ENCODE assay signal across 29 mouse cellular contexts in genomic region chr6:95196631-95197030, GRCm38 (mm10).
A peak's percentile ranks its signal among the peaks of the same experiment; 100 is the strongest.
DNase-seq lines count a peak whose midpoint lies in the region; ATAC-seq and TF ChIP-seq lines count a peak whose summit lies in the region.
"Had no signal": no experiment of that assay in that cellular context is flagged by ENCODE, and none has a peak within 500 bp of the region (broad histone marks: within the 10 kb centered on the region; RNA-seq: fewer than 3 reads in every experiment).

No protein-coding gene starts in this region.

- 0 out of 2 replicates have a peak overlapping the region, but pooled peaks have one; percentile 17 for H3K27ac ChIP-seq in hindbrain, embryonic 12.5 days
- no peak overlapping the region for H3K27ac ChIP-seq in hindbrain, embryonic 10.5 days
- 0 out of 2 replicates have a peak overlapping the region, but pooled peaks have one; percentile 2 for H3K27ac ChIP-seq in midbrain, embryonic 14.5 days (replicated peaks; ENCODE audit: low read depth, low read length)
- H3K27ac ChIP-seq in midbrain, postnatal 0 days (ENCODE audit: low read depth, low read length): no peak overlapping the region
- H3K27ac ChIP-seq in neural tube, embryonic 13.5 days (replicated peaks): 0 out of 2 replicates have a peak overlapping the region, but pooled peaks have one; percentile 46
- H3K27ac ChIP-seq in neural tube, embryonic 15.5 days (replicated peaks): no peak overlapping the region
- H3K27ac ChIP-seq: embryonic facial prominence, embryonic 13.5 days; embryonic facial prominence, embryonic 15.5 days; forebrain, embryonic 10.5 days; forebrain, embryonic 12.5 days had no signal

- no peak for DNase-seq in hindbrain, embryonic 10.5 days (ENCODE audit: low spot score)
- DNase-seq in midbrain, embryonic 14.5 days: peak; percentile 56
- DNase-seq in midbrain, postnatal 0 days (ENCODE audit: low spot score): no peak
- no peak for DNase-seq in thymus, postnatal 14 days
- DNase-seq: adrenal gland, adult 8-10 months; adrenal gland, postnatal 14 days; adrenal gland, postnatal 36 days; B cell, adult 2 months; cerebellum, adult 11 months; cerebellum, adult 18-20 months; cerebellum, adult 8-10 months; cerebellum, adult 9-11 months; cerebellum, postnatal 14 days; cerebellum, postnatal 36 days; embryo, embryonic 11 days had no signal

- H3K4me1 ChIP-seq in hindbrain, embryonic 12.5 days: peaks cover 4% of the 10 kb centered on the region; the same call in 1 of the 2 replicates
- no peaks in the 10 kb centered on the region for H3K4me1 ChIP-seq in hindbrain, embryonic 10.5 days (replicated peaks)
- H3K4me1 ChIP-seq in midbrain, embryonic 14.5 days (ENCODE audit: control insufficient read depth, insufficient read depth, low read length): no peaks in the 10 kb centered on the region
- H3K4me1 ChIP-seq in midbrain, postnatal 0 days (ENCODE audit: insufficient read depth, low read length): no peaks in the 10 kb centered on the region
- peaks cover 9% of the 10 kb centered on the region for H3K4me1 ChIP-seq in neural tube, embryonic 13.5 days (replicated peaks)
- H3K4me1 ChIP-seq in neural tube, embryonic 15.5 days: no peaks in the 10 kb centered on the region
- H3K4me1 ChIP-seq: embryonic facial prominence, embryonic 13.5 days; embryonic facial prominence, embryonic 15.5 days; forebrain, embryonic 10.5 days; forebrain, embryonic 12.5 days had no signal

- WGBS in hindbrain, embryonic 12.5 days: 61% methylated on average over 2 of the region's 2 CpGs
- 67% methylated on average over 2 of the region's 2 CpGs for WGBS in hindbrain, embryonic 10.5 days
- 25% methylated on average over 2 of the region's 2 CpGs for WGBS in midbrain, embryonic 14.5 days
- 32% methylated on average over 2 of the region's 2 CpGs for WGBS in midbrain, postnatal 0 days
- WGBS in neural tube, embryonic 13.5 days: 42% methylated on average over 2 of the region's 2 CpGs
- 22% methylated on average over 2 of the region's 2 CpGs for WGBS in neural tube, embryonic 15.5 days

- H3K36me3 ChIP-seq in hindbrain, embryonic 12.5 days: no peaks in the 10 kb centered on the region
- no peaks in the 10 kb centered on the region for H3K36me3 ChIP-seq in hindbrain, embryonic 10.5 days
- H3K36me3 ChIP-seq in midbrain, embryonic 14.5 days (ENCODE audit: control insufficient read depth, insufficient read depth, low read length): no peaks in the 10 kb centered on the region
- no peaks in the 10 kb centered on the region for H3K36me3 ChIP-seq in midbrain, postnatal 0 days (ENCODE audit: insufficient read depth, low read length)
- no peaks in the 10 kb centered on the region for H3K36me3 ChIP-seq in neural tube, embryonic 13.5 days
- H3K36me3 ChIP-seq in neural tube, embryonic 15.5 days: no peaks in the 10 kb centered on the region
- H3K36me3 ChIP-seq: embryonic facial prominence, embryonic 13.5 days; embryonic facial prominence, embryonic 15.5 days; forebrain, embryonic 10.5 days; forebrain, embryonic 12.5 days; G1E had no signal

- H3K4me3 ChIP-seq in hindbrain, embryonic 12.5 days: no peak overlapping the region
- no peak overlapping the region for H3K4me3 ChIP-seq in hindbrain, embryonic 10.5 days
- H3K4me3 ChIP-seq in midbrain, embryonic 14.5 days (replicated peaks; ENCODE audit: low read depth, low read length): no peak overlapping the region
- no peak overlapping the region for H3K4me3 ChIP-seq in midbrain, postnatal 0 days (ENCODE audit: low read depth, low read length)
- H3K4me3 ChIP-seq in neural tube, embryonic 13.5 days: no peak overlapping the region
- no peak overlapping the region for H3K4me3 ChIP-seq in neural tube, embryonic 15.5 days (replicated peaks)
- H3K4me3 ChIP-seq: embryonic facial prominence, embryonic 13.5 days; embryonic facial prominence, embryonic 15.5 days; erythroblast, embryonic 14.5 days; forebrain, embryonic 10.5 days; forebrain, embryonic 12.5 days had no signal

- peak; percentile 58; the same call in 1 of the 2 replicates for ATAC-seq in hindbrain, embryonic 12.5 days (ENCODE audit: low FRiP score)
- ATAC-seq in midbrain, embryonic 14.5 days (ENCODE audit: low FRiP score, low TSS enrichment): no peak
- ATAC-seq in midbrain, postnatal 0 days (ENCODE audit: low FRiP score): no peak
- ATAC-seq in neural tube, embryonic 13.5 days (ENCODE audit: low read depth): peak; percentile 27; the same call in 1 of the 2 replicates
- ATAC-seq in neural tube, embryonic 15.5 days (ENCODE audit: low FRiP score): no peak
- ATAC-seq: activated CD4-positive, CD25-positive, alpha-beta regulatory T cell, adult 4 months; CD4-positive, CD25-positive, alpha-beta regulatory T cell, adult 4 months; forebrain, embryonic 14.5 days; Patski had no signal

- no peak overlapping the region for H3K9ac ChIP-seq in hindbrain, embryonic 12.5 days
- H3K9ac ChIP-seq in midbrain, embryonic 14.5 days (replicated peaks; ENCODE audit: low read length): no peak overlapping the region
- H3K9ac ChIP-seq in midbrain, postnatal 0 days (replicated peaks; ENCODE audit: low read length, poor library complexity, severe bottlenecking): no peak overlapping the region
- no peak overlapping the region for H3K9ac ChIP-seq in neural tube, embryonic 13.5 days
- no peak overlapping the region for H3K9ac ChIP-seq in neural tube, embryonic 15.5 days (replicated peaks)
- H3K9ac ChIP-seq: embryonic facial prominence, embryonic 13.5 days; embryonic facial prominence, embryonic 15.5 days; forebrain, embryonic 12.5 days had no signal

- no peak for TF ChIP-seq CTCF in midbrain, postnatal 0 days (IDR thresholded peaks at IDR 0.05)

- no peak overlapping the region for H3K4me2 ChIP-seq in hindbrain, embryonic 12.5 days (replicated peaks)
- no peak overlapping the region for H3K4me2 ChIP-seq in midbrain, embryonic 14.5 days (ENCODE audit: low read length)
- H3K4me2 ChIP-seq in midbrain, postnatal 0 days (ENCODE audit: low read depth, low read length, poor library complexity, severe bottlenecking): no peak overlapping the region
- H3K4me2 ChIP-seq in neural tube, embryonic 13.5 days: no peak overlapping the region
- no peak overlapping the region for H3K4me2 ChIP-seq in neural tube, embryonic 15.5 days
- H3K4me2 ChIP-seq: embryonic facial prominence, embryonic 13.5 days; embryonic facial prominence, embryonic 15.5 days; forebrain, embryonic 12.5 days had no signal

- H3K9me3 ChIP-seq in hindbrain, embryonic 12.5 days (replicated peaks): no peaks in the 10 kb centered on the region
- H3K9me3 ChIP-seq in hindbrain, embryonic 10.5 days: no peaks in the 10 kb centered on the region
- H3K9me3 ChIP-seq in midbrain, embryonic 14.5 days (ENCODE audit: control insufficient read depth, low read length): no peaks in the 10 kb centered on the region
- H3K9me3 ChIP-seq in midbrain, postnatal 0 days (ENCODE audit: low read length): no peaks in the 10 kb centered on the region
- H3K9me3 ChIP-seq in neural tube, embryonic 13.5 days: no peaks in the 10 kb centered on the region
- no peaks in the 10 kb centered on the region for H3K9me3 ChIP-seq in neural tube, embryonic 15.5 days (replicated peaks)
- H3K9me3 ChIP-seq: embryonic facial prominence, embryonic 13.5 days; embryonic facial prominence, embryonic 15.5 days; forebrain, embryonic 10.5 days; forebrain, embryonic 12.5 days; G1E had no signal

- no peaks in the 10 kb centered on the region; the same call in 1 of the 2 replicates for H3K27me3 ChIP-seq in hindbrain, embryonic 12.5 days
- no peaks in the 10 kb centered on the region for H3K27me3 ChIP-seq in hindbrain, embryonic 10.5 days (ENCODE audit: insufficient read depth, poor library complexity, severe bottlenecking)
- H3K27me3 ChIP-seq in midbrain, embryonic 14.5 days (ENCODE audit: control insufficient read depth, insufficient read depth, low read length): peaks cover 5% of the 10 kb centered on the region; the same call in 1 of the 2 replicates
- no peaks in the 10 kb centered on the region for H3K27me3 ChIP-seq in midbrain, postnatal 0 days (ENCODE audit: insufficient read depth, low read length)
- H3K27me3 ChIP-seq in neural tube, embryonic 13.5 days: no peaks in the 10 kb centered on the region
- no peaks in the 10 kb centered on the region for H3K27me3 ChIP-seq in neural tube, embryonic 15.5 days (replicated peaks)
- H3K27me3 ChIP-seq: CH12.LX; embryonic facial prominence, embryonic 13.5 days; embryonic facial prominence, embryonic 15.5 days had no signal

Comparison
In these comparisons a context has a peak if more than half of its experiments do, and no peak if none do; other contexts are left out.
1. ATAC-seq: peak in hindbrain, embryonic 12.5 days (single experiment) and neural tube, embryonic 13.5 days (single experiment); none in midbrain, embryonic 14.5 days (single experiment), midbrain, postnatal 0 days (single experiment) and neural tube, embryonic 15.5 days (single experiment).
2. H3K27ac ChIP-seq: peak in hindbrain, embryonic 12.5 days (single experiment), midbrain, embryonic 14.5 days (single experiment) and neural tube, embryonic 13.5 days (single experiment); none in hindbrain, embryonic 10.5 days (single experiment), midbrain, postnatal 0 days (single experiment) and neural tube, embryonic 15.5 days (single experiment).